Mouse (Mus musculus): Measurements from ENCODE around the gene Mdga2. TPM values are rescaled to one million over a fixed set of nuclear protein-coding genes. Genes with fewer than 3 reads are reported as not detected.

Gene Mdga2
- total and polyA plus RNA-seq, 3 experiments, result 0.27 TPM; not detected in 2

GRCm38 (mm10) chr12:67178155-67178554 is 44.2 kb downstream of the Mdga2 start:
- H3K4me2 ChIP-seq (ENCODE audit: insufficient read depth, low read depth, poor library complexity, severe bottlenecking), result no peak overlapping the region
- in situ Hi-C loops (cut with MboI; ENCODE audit: low pct_ligation_motif_present, low pct_unique_long_range_greater_than_20kb, low sequenced_read_pairs) (no loop called here), dilution Hi-C loops (cut with MboI; ENCODE audit: extremely low pct_ligation_motif_present, extremely low pct_unique_long_range_greater_than_20kb, low sequenced_read_pairs) (no loop called here)
- no peak for TF ChIP-seq SMC3 (IDR thresholded peaks at IDR 0.05; ENCODE audit: low read depth, low read length)
- no peak for TF ChIP-seq E2F4 (IDR thresholded peaks at IDR 0.05; ENCODE audit: insufficient replicate concordance, low read depth, low read length)
- TF ChIP-seq MAZ (IDR thresholded peaks at IDR 0.05; ENCODE audit: low read depth, low read length), result no peak
- no peak for TF ChIP-seq BHLHE40 (IDR thresholded peaks at IDR 0.05; ENCODE audit: low read depth, low read length)
- TF ChIP-seq ZNF384 (IDR thresholded peaks at IDR 0.05; ENCODE audit: low read depth, low read length), result no peak
- no peak for TF ChIP-seq PAX5 (IDR thresholded peaks at IDR 0.05; ENCODE audit: low read length)
- no peak for TF ChIP-seq ELF1 (IDR thresholded peaks at IDR 0.05; ENCODE audit: low read depth, low read length)
- no peak for TF ChIP-seq ZMIZ1 (IDR thresholded peaks at IDR 0.05; ENCODE audit: low read depth, low read length)
- TF ChIP-seq CTCF (conservative IDR thresholded peaks at IDR 0.05 in 1 of 2, IDR thresholded peaks at IDR 0.05 in 1 of 2; ENCODE audit: low read depth in 2 of 2, low read length in 2 of 2), result no peak
- TF ChIP-seq NRF1 (IDR thresholded peaks at IDR 0.05; ENCODE audit: low read depth, low read length), result no peak
- no peak for TF ChIP-seq USF2 (conservative IDR thresholded peaks at IDR 0.05; ENCODE audit: low read depth, low read length)
- no peak for TF ChIP-seq MAX (IDR thresholded peaks at IDR 0.05; ENCODE audit: low read length)
- TF ChIP-seq JUND (conservative IDR thresholded peaks at IDR 0.05; ENCODE audit: low read depth, low read length), result no peak
- no peaks in the 10 kb centered on the region for H3K4me1 ChIP-seq (ENCODE audit: control insufficient read depth in 1 of 2, insufficient read depth in 2 of 2)
- H3K36me3 ChIP-seq (replicated peaks in 1 of 2; ENCODE audit: control insufficient read depth in 1 of 2, insufficient read depth in 1 of 2, low read length in 1 of 2), result no peaks in the 10 kb centered on the region
- H3K9ac ChIP-seq (ENCODE audit: insufficient read depth, low read depth), result no peak overlapping the region
- no peaks in the 10 kb centered on the region for H3K27me3 ChIP-seq (replicated peaks)
- no peaks in the 10 kb centered on the region for H3K9me3 ChIP-seq (replicated peaks; ENCODE audit: low read length)
- no peak overlapping the region for H3K4me3 ChIP-seq (replicated peaks in 1 of 3; ENCODE audit: low read depth in 2 of 3, low read length in 2 of 3, poor library complexity in 1 of 3)
- no peak overlapping the region for H3K27ac ChIP-seq (ENCODE audit: insufficient read depth, low read depth)
- no peak for DNase-seq (ENCODE audit: extremely low read depth)
- no peaks in the 10 kb centered on the region for H3K79me2 ChIP-seq (replicated peaks; ENCODE audit: control insufficient read depth, extremely low read depth, insufficient read depth, poor library complexity, severe bottlenecking)

- in situ Hi-C loops (cut with MboI; ENCODE audit: low pct_ligation_motif_present, low pct_unique_long_range_greater_than_20kb, low sequenced_read_pairs) (no loop called here), dilution Hi-C loops (cut with MboI; ENCODE audit: extremely low pct_ligation_motif_present, extremely low pct_unique_long_range_greater_than_20kb, low sequenced_read_pairs) (no loop called here)
- Histone ChIP-seq H3K27ac (ENCODE audit: insufficient read depth, low read depth) (no peak overlapping the region; the same call in 1 of the 2 replicates), H3K4me3 (replicated peaks in 1 of 3; ENCODE audit: low read depth in 2 of 3, low read length in 2 of 3, poor library complexity in 1 of 3) (no peak overlapping the region), H3K4me2 (ENCODE audit: insufficient read depth, low read depth, poor library complexity, severe bottlenecking) (no peak overlapping the region), H3K79me2 (replicated peaks; ENCODE audit: control insufficient read depth, extremely low read depth, insufficient read depth, poor library complexity, severe bottlenecking) (no peaks in the 10 kb centered on the region), H3K9me3 (replicated peaks; ENCODE audit: low read length) (no peaks in the 10 kb centered on the region), H3K36me3 (replicated peaks in 1 of 2; ENCODE audit: control insufficient read depth in 1 of 2, insufficient read depth in 1 of 2, low read length in 1 of 2) (no peaks in the 10 kb centered on the region), H3K9ac (ENCODE audit: insufficient read depth, low read depth) (no peak overlapping the region), H3K27me3 (replicated peaks) (no peaks in the 10 kb centered on the region), H3K4me1 (ENCODE audit: control insufficient read depth in 1 of 2, insufficient read depth in 2 of 2) (peaks cover 0 to 5% of the 10 kb centered on the region in 2 experiments; a peak in 2 of 4 replicates)
- TF ChIP-seq ZNF384 (IDR thresholded peaks at IDR 0.05; ENCODE audit: low read depth, low read length) (no peak), MAZ (IDR thresholded peaks at IDR 0.05; ENCODE audit: low read depth, low read length) (no peak), ZMIZ1 (IDR thresholded peaks at IDR 0.05; ENCODE audit: low read depth, low read length) (no peak), RCOR1 (conservative IDR thresholded peaks at IDR 0.05; ENCODE audit: low read depth, low read length) (no peak), GABPA (IDR thresholded peaks at IDR 0.05; ENCODE audit: insufficient replicate concordance, low read depth, low read length) (no peak), JUND (conservative IDR thresholded peaks at IDR 0.05; ENCODE audit: low read depth, low read length) (no peak), PAX5 (IDR thresholded peaks at IDR 0.05; ENCODE audit: low read length) (no peak)
- no peak for DNase-seq (ENCODE audit: extremely low read depth)
Observed at GRCm38 (mm10) chr12:67156569-67157237, 65.6 kb downstream of the Mdga2 start.
